Mouse (Mus musculus) embryo, embryonic 9.5 days (tissue): ENCODE data around the gene Vmn1r168.
"Not testable (repeated sequence)": the region's sequence is repeated elsewhere in the genome, so short reads cannot be mapped to it uniquely, and the experiment has no call there.

Experiments used
- DNase-seq: peaks from one replicate; pipeline ENCODE4 v3.0.0-alpha.2; 2017; ENCODE audit errors: extremely low spot score

The Vmn1r168 gene

GRCm38 (mm10) chr7:23539432-23539831, at the start of gene Vmn1r168:
Gene Vmn1r168, plus strand, starts transcription at chr7:23539732.
- not testable (repeated sequence) for DNase-seq

GRCm38 (mm10) chr7:23507106-23507505, 32.4 kb upstream of the Vmn1r168 start, which contains the start of gene Vmn1r167:
Gene Vmn1r167, minus strand, starts transcription at chr7:23507206.
- not testable (repeated sequence) for DNase-seq

GRCm38 (mm10) chr7:23575226-23575625, 35.7 kb downstream of the Vmn1r168 start, which contains the start of gene Vmn1r169:
Gene Vmn1r169, plus strand, starts transcription at chr7:23575526.
- DNase-seq, result not testable (repeated sequence)
